Mouse (Mus musculus) embryonic facial prominence, embryonic 11.5 days (tissue): Measurements from ENCODE around the gene Nelfcd. TPM values are rescaled to one million over a fixed set of nuclear protein-coding genes. Genes with fewer than 3 reads are reported as not detected.

Experiments used
- ATAC-seq: fragments of 200-750 bp; cut with Nextera tagmentation; replicated peaks from 2 replicates; pipeline ENCODE4 v1.8.0; 2017; ENCODE audit warnings: low read depth; ENCODE audit not compliant: insufficient number of reproducible peaks, low FRiP score, low TSS enrichment
- DNase-seq: peaks from one replicate; pipeline ENCODE4 v3.0.0-alpha.2; 2015; ENCODE audit warnings: low spot score
- H3K27ac ChIP-seq: fragments of 300-500 bp; sonication (generic); replicated peaks from 2 replicates; pipeline ENCODE4 v1.5.1; 2014; ENCODE audit warnings: mild to moderate bottlenecking, low read depth, low read length, control low read depth
- H3K27me3 ChIP-seq: fragments of 300-500 bp; sonication (generic); 2 replicates; pipeline ENCODE4 v1.6.1; 2014; ENCODE audit warnings: mild to moderate bottlenecking, low read length, moderate library complexity, mixed read lengths; ENCODE audit not compliant: control insufficient read depth, insufficient read depth
- H3K36me3 ChIP-seq: fragments of 300-500 bp; sonication (generic); replicated peaks from 2 replicates; pipeline ENCODE4 v1.6.1; 2014; ENCODE audit warnings: low read depth, mild to moderate bottlenecking, low read length, moderate library complexity, mixed read lengths; ENCODE audit not compliant: control insufficient read depth, insufficient read depth
- H3K4me1 ChIP-seq: fragments of 300-500 bp; sonication (generic); 2 replicates; pipeline ENCODE4 v1.6.1; 2014; ENCODE audit warnings: low read length, mixed read lengths; ENCODE audit not compliant: control insufficient read depth, insufficient read depth
- H3K4me2 ChIP-seq: fragments of 300-500 bp; sonication (generic); 2 replicates; pipeline ENCODE4 v1.6.1; 2014; ENCODE audit warnings: low read depth, mild to moderate bottlenecking, control low read depth, low read length, moderate library complexity
- H3K4me3 ChIP-seq: fragments of 300-500 bp; sonication (generic); 2 replicates; pipeline ENCODE4 v1.5.1; 2014; ENCODE audit warnings: low read depth, low read length, control low read depth
- H3K9ac ChIP-seq: fragments of 300-500 bp; sonication (generic); replicated peaks from 2 replicates; pipeline ENCODE4 v1.6.1; 2014; ENCODE audit warnings: mild to moderate bottlenecking, control low read depth, low read length
- H3K9me3 ChIP-seq: fragments of 300-500 bp; sonication (generic); replicated peaks from 2 replicates; pipeline ENCODE4 v1.6.1; 2016; ENCODE audit warnings: mild to moderate bottlenecking, low read length, inconsistent platforms, mixed read lengths; ENCODE audit not compliant: control insufficient read depth
- WGBS: fragments of 180-500 bp; shearing (Covaris S2); extraction: QIAGEN DNeasy Blood & Tissue Kit; methylation state at CpG from one replicate; pipeline ENCODE4 v1.1.7; 2014; 5-methylcytosine and 5-hydroxymethylcytosine counted together
- polyA plus RNA-seq: library from polyadenylated mRNA; unstranded; fragments of >200 nt; fragmentation: Nextera tagmentation; extraction: Ambion mirVana; gene quantifications from 2 replicates; pipeline ENCODE4 v1.2.1, GENCODE M21; 2014

Gene Nelfcd
- polyA plus RNA-seq, 1 experiment from 2014 or later = 184 TPM

DNA sequence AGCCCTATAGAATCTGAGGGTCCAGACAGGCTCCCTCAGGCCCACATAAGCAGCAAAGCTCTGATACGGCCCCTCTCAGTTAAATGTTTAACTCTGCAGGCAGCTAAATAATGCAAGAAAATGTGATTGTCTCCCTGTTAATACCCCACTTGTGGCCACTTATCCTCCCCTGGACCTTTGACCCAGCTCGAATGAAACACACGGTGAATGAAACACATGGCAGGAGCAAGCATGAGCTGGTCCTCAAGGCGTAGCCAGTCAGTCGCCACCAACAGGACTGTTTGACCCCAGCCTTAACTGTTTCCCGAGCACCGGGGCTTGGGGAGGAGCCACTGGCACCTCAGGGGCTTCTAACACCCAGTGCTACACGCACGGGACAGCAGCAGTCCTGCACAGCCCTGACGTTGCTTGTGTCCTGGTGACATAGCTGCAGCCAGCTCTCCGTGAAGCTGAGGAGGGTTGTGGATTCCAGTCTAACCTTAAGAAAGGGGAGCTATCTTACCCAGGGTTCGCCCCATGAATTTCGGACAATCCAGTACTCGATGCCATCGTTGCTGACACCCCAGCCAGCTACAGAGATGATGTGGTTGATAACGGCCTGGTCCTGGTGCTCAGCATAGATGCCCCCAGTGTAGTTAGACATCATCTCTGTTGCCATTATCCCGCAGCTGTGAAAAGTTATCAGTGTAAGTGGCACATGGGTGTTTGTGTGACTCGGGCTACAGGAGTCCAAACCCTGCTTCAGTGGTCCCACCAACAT is 12.7 kb downstream of the Nelfcd start:
- no peaks in the 10 kb centered on the region for H3K27me3 ChIP-seq
- no peak overlapping the region for H3K27ac ChIP-seq
- H3K9me3 ChIP-seq = no peaks in the 10 kb centered on the region
- no peak overlapping the region for H3K4me2 ChIP-seq
- DNase-seq = no peak
- H3K4me1 ChIP-seq = no peaks in the 10 kb centered on the region
- peaks cover 3% of the 10 kb centered on the region for H3K36me3 ChIP-seq
- 78% methylated on average over 18 of the region's 18 CpGs for WGBS
- no peak overlapping the region for H3K4me3 ChIP-seq
- ATAC-seq = peak; percentile 24; the same call in 1 of the 2 replicates
- no peak overlapping the region for H3K9ac ChIP-seq

DNA sequence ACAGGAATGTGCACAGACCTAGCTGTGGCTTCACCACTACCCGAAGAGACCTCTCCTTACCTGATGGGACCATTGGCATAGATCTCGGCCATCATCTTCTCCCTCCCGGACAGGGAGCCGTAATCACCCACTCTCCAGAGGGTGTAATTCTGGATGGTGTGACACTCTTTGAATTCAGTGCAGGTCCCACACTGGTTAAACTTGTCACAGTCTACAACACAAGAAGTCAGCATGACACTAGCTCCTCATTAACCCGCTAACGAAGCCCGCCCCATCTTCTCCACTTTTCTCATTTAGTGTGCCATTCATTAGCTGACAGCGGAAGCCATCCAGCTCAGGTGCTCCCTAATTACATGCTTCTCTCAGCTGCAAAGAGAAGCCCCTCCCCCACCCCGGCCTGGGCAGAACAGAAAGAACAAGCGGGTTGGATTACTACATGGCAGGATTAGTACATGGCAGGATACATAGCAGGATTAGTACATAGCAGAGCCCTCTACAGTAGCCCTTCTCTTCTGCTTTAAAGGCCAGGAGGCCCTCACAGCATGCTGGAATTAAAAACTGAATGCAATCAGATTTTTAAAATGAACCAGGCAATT is 13.5 kb downstream of the Nelfcd start:
- WGBS = 77% methylated on average over 10 of the region's 10 CpGs
- DNase-seq = peak; percentile 31
- H3K9ac ChIP-seq = no peak overlapping the region

GRCm38 (mm10) chr2:174434943-174435342 is 19.3 kb downstream of the Nelfcd start:
- 95% methylated on average over 9 of the region's 9 CpGs for WGBS
- Histone ChIP-seq H3K4me3 (no peak overlapping the region), H3K27ac (no peak overlapping the region), H3K9ac (no peak overlapping the region), H3K4me1 (no peaks in the 10 kb centered on the region), H3K27me3 (no peaks in the 10 kb centered on the region), H3K4me2 (no peak overlapping the region), H3K36me3 (no peaks in the 10 kb centered on the region; the same call in none of the 2 replicates), H3K9me3 (no peaks in the 10 kb centered on the region)
- no peak for ATAC-seq
- DNase-seq = no peak

More for the DNA sequence above, 13.5 kb downstream of the Nelfcd start:
- Histone ChIP-seq H3K36me3 (peaks cover 3% of the 10 kb centered on the region), H3K9me3 (no peaks in the 10 kb centered on the region), H3K27me3 (no peaks in the 10 kb centered on the region), H3K27ac (no peak overlapping the region), H3K4me2 (no peak overlapping the region), H3K4me1 (no peaks in the 10 kb centered on the region), H3K4me3 (no peak overlapping the region)
- ATAC-seq = no peak; the same call in 1 of the 2 replicates

- ATAC-seq (no peak), DNase-seq (no peak)
- WGBS = 93% methylated on average over 26 of the region's 26 CpGs
- Histone ChIP-seq H3K9me3 (no peaks in the 10 kb centered on the region), H3K27me3 (no peaks in the 10 kb centered on the region), H3K36me3 (no peaks in the 10 kb centered on the region; the same call in none of the 2 replicates), H3K4me1 (no peaks in the 10 kb centered on the region), H3K9ac (no peak overlapping the region), H3K4me2 (no peak overlapping the region), H3K27ac (no peak overlapping the region), H3K4me3 (no peak overlapping the region)
These were observed 20.6 kb downstream of the Nelfcd start for GRCm38 (mm10) chr2:174436076-174436701.

- DNase-seq (no peak), ATAC-seq (no peak)
- Histone ChIP-seq H3K36me3 (no peaks in the 10 kb centered on the region; the same call in none of the 2 replicates), H3K4me1 (no peaks in the 10 kb centered on the region), H3K4me2 (no peak overlapping the region), H3K4me3 (no peak overlapping the region), H3K27ac (no peak overlapping the region), H3K27me3 (no peaks in the 10 kb centered on the region), H3K9ac (no peak overlapping the region), H3K9me3 (no peaks in the 10 kb centered on the region)
- WGBS = 91% methylated on average over 7 of the region's 7 CpGs
These were observed 21.5 kb downstream of the Nelfcd start for GRCm38 (mm10) chr2:174436916-174437696.

DNA sequence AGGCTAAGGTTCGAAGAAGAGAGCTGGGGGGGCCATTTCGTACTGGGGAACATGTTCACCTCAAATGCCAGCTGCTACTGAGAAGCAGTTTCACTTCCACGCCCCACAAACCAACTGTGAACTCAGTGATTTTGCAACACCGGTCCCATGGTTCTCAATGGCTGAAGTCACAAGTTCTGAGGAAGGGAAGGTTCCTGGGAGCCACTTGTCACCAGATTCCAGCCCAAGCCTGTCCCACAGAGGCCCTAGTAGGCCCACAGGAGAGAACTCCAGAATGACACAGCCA is 22.0 kb downstream of the Nelfcd start:
- H3K4me3 ChIP-seq = no peak overlapping the region
- no peak overlapping the region for H3K4me2 ChIP-seq
- H3K27me3 ChIP-seq = no peaks in the 10 kb centered on the region
- ATAC-seq = no peak
- H3K27ac ChIP-seq = no peak overlapping the region
- no peaks in the 10 kb centered on the region; the same call in none of the 2 replicates for H3K36me3 ChIP-seq
- WGBS = 95% methylated on average over 4 of the region's 4 CpGs
- no peaks in the 10 kb centered on the region for H3K4me1 ChIP-seq
- DNase-seq = no peak
- H3K9me3 ChIP-seq = no peaks in the 10 kb centered on the region
- H3K9ac ChIP-seq = no peak overlapping the region

- Histone ChIP-seq H3K9ac (peak overlapping the region; percentile 67), H3K4me3 (peak overlapping the region; percentile 51), H3K27me3 (no peaks in the 10 kb centered on the region), H3K4me1 (no peaks in the 10 kb centered on the region), H3K4me2 (peak overlapping the region; percentile 80), H3K27ac (no peak overlapping the region), H3K9me3 (no peaks in the 10 kb centered on the region), H3K36me3 (no peaks in the 10 kb centered on the region; the same call in 1 of the 2 replicates)
- 64% methylated on average over 11 of the region's 11 CpGs for WGBS
- ATAC-seq = no peak
- no peak for DNase-seq
These were observed 22.6 kb downstream of the Nelfcd start for GRCm38 (mm10) chr2:174438181-174438580.
